Mouse (Mus musculus) cerebellum, postnatal 14 days (tissue): ENCODE measurements at regions not wholly inside any gene's neighbourhood (a gene's known extent, or its start where the extent isn't known, plus 50 kb on each side); places are given as distances from the start of the nearest gene placed in this dataset.

ENCODE experiments used
- DNase-seq, 2 experiments: peaks; one replicate each; pipeline ENCODE4 v3.0.0; 2021; ENCODE audit warnings: mixed read lengths in 2 of 2

DNA sequence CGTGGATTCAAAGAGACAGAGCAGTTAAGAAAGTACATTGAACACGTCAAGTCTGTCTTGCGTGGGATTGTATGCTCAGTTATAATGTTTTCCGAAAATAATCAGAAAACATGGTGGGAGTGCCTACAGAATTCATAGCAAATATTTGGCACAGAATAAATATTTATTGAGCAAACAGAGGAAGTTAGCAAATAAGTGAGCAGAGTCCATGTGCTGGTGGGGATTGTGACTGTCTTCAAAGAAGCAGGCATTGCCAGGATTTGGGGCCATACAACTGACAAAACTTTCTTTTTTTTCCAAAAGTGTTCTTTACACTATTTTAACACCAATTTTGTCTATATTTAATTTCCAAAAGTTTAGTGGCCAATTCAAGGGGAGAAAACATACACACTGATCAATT, 1729.8 kb downstream of the AI429214 start:
- no peak for DNase-seq

DNA sequence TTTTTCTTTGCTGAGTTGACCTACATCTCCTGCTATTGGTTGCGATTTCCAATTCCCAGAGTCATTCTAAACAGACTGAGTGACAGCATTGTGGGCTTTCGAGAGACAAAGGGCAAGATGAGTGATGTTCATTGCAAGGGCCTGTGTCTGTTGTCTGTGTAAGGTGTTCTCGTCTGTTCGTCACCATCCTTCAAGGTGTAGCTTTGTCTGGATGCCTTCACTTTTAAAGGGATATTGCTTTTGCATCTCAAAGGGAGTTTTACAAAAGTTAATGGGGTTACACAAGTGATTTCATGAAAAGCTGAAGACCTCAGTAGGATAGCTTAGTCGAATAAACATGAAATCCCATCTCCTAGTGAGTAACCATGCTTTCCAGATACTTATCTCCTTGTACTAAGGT, 1731.9 kb downstream of the AI429214 start:
- DNase-seq, result no peak

DNA sequence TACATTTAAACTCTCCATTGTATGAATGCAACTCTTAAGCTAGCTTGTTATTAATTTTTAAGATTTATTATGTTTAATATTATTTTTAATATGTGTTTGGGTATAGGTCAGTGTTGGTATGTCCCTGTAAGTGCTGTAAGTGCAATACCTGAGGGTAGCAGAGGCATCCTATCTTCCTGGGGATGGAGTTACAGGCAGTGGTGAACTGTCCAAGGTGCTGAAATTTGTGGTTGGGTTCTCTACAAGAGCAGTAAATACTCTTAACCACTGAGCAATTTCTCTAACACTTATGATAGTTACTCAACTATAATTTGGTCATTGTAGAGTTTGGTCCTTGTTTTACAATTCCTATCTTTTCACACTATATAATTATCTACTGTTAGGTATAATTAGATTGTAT, 1753.7 kb downstream of the AI429214 start:
- no peak for DNase-seq

DNA sequence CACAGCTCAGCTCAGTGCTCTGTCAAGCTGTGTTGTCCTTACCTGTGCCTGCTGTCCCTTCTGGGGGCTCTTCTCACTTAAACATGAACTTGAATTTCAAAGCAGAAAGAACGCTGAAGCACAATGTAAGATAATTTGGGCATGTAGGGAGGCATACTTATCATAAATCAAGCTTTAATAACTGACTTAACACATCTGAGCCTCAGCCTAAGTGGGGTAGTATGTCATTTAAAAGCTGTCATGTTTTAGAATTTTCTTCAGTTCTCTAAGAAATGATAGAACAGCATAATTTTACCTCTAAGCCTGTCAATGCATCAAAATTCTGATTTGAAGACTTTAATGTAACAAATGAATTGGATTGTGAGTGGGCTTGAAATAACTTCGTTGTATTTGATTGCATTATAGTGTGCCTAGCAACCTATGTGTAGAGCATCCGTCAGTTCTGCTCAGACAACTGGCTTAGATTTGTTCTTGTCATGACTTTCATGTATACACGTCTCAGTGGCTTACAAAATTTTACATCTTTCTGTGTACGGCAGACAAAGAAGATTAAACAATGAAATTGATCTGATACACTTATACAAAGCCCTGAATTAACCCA, 1773.3 kb downstream of the AI429214 start:
- DNase-seq, result no peak

DNA sequence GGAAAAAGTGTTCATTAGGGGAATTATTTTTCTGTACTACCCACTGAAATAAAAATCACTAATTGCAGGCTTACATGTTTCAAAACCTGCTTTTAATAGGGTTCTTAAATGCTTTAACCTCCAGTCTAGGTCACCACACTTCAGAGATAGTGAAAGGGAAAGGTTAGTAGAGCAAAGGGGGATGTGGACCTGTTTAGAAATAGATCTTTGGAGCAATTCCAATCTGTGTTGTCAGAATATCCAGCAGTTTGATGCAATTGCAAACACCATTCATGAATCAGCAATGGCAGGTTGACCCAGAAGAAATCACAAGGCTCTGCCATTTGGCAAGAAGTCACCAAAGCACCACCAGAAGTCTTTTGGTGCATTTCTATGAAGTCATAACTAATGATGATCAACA, 1819.1 kb downstream of the AI429214 start:
- DNase-seq, result no peak

DNA sequence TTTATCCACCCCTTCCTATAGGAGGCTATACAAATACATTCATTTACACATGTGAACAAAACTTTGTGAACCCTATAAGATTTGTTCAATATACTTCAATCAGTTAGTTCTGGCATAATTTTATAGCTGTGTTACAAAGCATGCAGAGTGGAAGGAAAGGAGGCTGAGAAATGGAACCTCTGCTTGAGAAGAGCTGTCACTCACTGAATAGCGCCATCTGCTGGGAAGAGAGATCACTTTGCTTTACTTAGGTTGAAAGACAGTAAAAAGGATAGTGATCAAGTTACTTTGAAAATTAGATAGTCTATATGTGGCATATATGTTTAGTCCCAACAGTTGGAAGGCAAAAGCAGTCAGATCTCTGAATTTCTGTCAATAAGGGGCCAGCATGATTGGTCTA, 1824.8 kb downstream of the AI429214 start:
- peak; percentile 65 to 73 for DNase-seq

DNA sequence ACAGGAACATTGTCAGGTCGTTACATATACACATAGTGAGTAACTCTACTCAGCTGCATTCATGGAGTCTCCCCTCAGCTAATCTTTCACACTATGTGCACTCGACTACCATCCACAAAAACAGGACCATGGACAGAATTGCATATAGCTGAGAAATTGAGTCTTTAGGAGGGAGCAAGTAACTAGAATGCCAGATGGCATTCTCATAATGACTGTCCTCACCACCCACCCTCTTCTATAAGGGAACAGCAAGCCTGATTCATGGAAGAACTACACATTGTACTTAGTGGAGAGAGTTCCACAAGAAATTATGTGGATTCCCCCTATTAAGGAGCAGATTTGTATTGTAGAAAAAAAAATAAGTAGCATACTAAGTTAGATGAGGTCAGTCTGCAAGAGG, 1813.4 kb upstream of the Adam24 start:
- no peak for DNase-seq

DNA sequence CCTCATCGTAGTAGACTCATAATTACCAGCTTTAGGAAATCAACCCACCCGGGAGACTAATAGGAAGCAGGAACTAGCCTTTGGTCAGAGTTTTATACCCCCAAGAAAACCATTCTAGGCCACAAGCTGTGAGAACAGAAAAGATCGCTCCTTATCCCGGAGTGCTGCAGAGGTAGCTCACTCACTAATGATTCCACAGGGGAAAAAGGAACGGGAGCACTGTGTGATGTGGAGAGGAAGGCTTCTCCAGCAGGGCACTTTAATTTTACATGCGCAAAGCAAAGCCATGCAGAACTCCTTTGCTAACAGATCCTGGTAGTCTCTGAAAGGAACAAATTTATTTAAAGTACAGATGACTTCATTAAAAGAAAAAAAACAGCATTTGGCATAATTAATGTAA, 1807.5 kb upstream of the Adam24 start:
- DNase-seq, result no peak
